Mouse (Mus musculus) heart, embryonic 15.5 days (tissue): ENCODE data around the gene Zfyve21. TPM values are rescaled to one million over a fixed set of nuclear protein-coding genes. Genes with fewer than 3 reads are reported as not detected.

Experiments used
- ATAC-seq: fragments of 200-750 bp; cut with Nextera tagmentation; replicated peaks from 2 replicates; pipeline ENCODE4 v1.8.0; 2017; ENCODE audit warnings: low read depth, moderate TSS enrichment; ENCODE audit not compliant: insufficient number of reproducible peaks, insufficient read depth, low FRiP score
- H3K27ac ChIP-seq: fragments of 300-500 bp; sonication (generic); 2 replicates; pipeline ENCODE4 v1.5.1; 2015; ENCODE audit warnings: mild to moderate bottlenecking, inconsistent platforms
- H3K27me3 ChIP-seq: fragments of 300-500 bp; sonication (generic); 2 replicates; pipeline ENCODE4 v1.6.1; 2015; ENCODE audit warnings: inconsistent platforms
- H3K36me3 ChIP-seq: fragments of 300-500 bp; sonication (generic); 2 replicates; pipeline ENCODE4 v1.6.1; 2015; ENCODE audit warnings: mild to moderate bottlenecking, inconsistent platforms
- H3K4me1 ChIP-seq: fragments of 300-500 bp; sonication (generic); replicated peaks from 2 replicates; pipeline ENCODE4 v1.6.1; 2015; ENCODE audit warnings: inconsistent platforms
- H3K4me2 ChIP-seq: fragments of 300-500 bp; sonication (generic); 2 replicates; pipeline ENCODE4 v1.6.1; 2015; ENCODE audit warnings: inconsistent platforms, mild to moderate bottlenecking, moderate library complexity
- H3K4me3 ChIP-seq: fragments of 300-500 bp; sonication (generic); 2 replicates; pipeline ENCODE4 v1.5.1; 2015; ENCODE audit warnings: mild to moderate bottlenecking, inconsistent platforms
- H3K9ac ChIP-seq: fragments of 300-500 bp; sonication (generic); 2 replicates; pipeline ENCODE4 v1.6.1; 2015; ENCODE audit warnings: mild to moderate bottlenecking, inconsistent platforms
- H3K9me3 ChIP-seq: fragments of 300-500 bp; sonication (generic); replicated peaks from 2 replicates; pipeline ENCODE4 v1.6.1; 2016; ENCODE audit warnings: inconsistent platforms
- WGBS: fragments of 180-500 bp; shearing (Covaris S2); methylation state at CpG from one replicate; pipeline ENCODE4 v1.1.7; 2015; ENCODE audit warnings: mixed read lengths; 5-methylcytosine and 5-hydroxymethylcytosine counted together
- polyA plus RNA-seq: library from polyadenylated mRNA; unstranded; fragments of >200 nt; fragmentation: Nextera tagmentation; extraction: Ambion mirVana; gene quantifications from 2 replicates; pipeline ENCODE4 v1.2.1, GENCODE M21; 2015

The Zfyve21 gene
- polyA plus RNA-seq, 1 experiment from 2014 or later, result 86.6 TPM

DNA sequence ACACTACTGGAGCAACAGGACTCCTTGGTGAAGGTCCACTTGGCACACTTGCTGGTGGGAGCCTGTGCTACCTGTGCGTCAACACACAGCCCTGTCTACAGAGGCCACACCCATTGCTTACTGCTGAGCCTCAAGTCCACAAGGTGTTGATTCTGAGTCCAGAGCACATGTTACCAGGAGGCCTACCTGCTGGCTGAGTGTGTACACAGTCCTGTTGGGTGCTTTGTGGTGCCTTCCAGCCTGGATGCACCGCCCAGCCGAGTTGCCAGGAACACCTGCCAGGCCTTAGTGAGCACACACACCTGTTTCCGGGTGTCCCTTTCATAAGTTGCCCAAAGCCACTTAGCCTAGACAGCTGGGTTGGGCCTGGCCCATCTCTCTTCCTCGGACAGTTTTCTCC, 10.4 kb upstream of the Zfyve21 start:
- WGBS, result 83% methylated on average over 5 of the region's 5 CpGs
- Histone ChIP-seq H3K4me3 (no peak overlapping the region), H3K27ac (no peak overlapping the region), H3K9ac (no peak overlapping the region), H3K9me3 (no peaks in the 10 kb centered on the region), H3K36me3 (peaks cover 82% of the 10 kb centered on the region), H3K4me1 (peaks cover 10% of the 10 kb centered on the region), H3K4me2 (no peak overlapping the region), H3K27me3 (no peaks in the 10 kb centered on the region)
- no peak for ATAC-seq

DNA sequence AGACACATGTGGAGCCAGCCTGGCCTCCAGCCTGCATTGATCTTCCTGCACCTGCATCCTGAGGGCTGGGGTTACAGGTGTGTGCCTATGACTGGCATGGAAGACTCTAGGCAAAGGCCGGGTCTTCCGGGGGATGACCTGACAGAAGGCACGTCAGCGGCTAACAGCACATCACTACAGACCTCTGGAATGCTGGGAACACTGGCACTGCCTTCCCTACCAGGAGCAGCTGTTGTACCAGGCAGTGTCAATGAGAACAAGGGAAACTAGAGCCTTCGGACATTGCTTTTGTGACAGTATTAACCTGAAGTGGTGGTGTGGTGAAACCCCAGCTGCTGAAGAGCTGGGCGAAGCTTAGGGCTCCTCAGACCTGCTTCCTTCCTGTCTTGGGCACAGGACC, 5.2 kb upstream of the Zfyve21 start:
- 90% methylated on average over 6 of the region's 6 CpGs for WGBS
- Histone ChIP-seq H3K36me3 (peaks cover 45% of the 10 kb centered on the region), H3K9ac (no peak overlapping the region), H3K4me1 (peaks cover 27% of the 10 kb centered on the region), H3K27me3 (no peaks in the 10 kb centered on the region), H3K4me2 (no peak overlapping the region), H3K4me3 (no peak overlapping the region), H3K9me3 (no peaks in the 10 kb centered on the region), H3K27ac (0 out of 2 replicates have a peak overlapping the region, but pooled peaks have one; percentile 34)
- no peak for ATAC-seq

DNA sequence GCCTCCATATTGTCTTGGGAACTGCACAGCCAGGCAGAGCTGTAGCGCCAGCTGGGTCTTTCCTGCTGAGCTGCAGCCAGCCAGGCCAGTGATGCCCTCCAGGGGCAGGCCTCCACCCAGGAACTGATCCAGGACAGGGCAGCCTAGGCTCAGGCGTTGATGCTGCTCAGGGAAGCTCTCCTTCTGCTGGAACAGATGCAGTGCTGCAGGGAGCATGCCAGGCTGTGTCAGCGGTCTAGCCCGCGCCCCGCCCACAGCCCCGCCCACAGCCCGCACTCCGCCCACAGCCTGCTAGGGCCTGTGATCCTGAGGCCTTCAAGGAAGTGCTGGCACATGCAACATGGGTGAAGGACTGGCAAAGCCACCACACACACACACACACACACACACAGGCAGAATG, 4.2 kb upstream of the Zfyve21 start:
- Histone ChIP-seq H3K4me2 (no peak overlapping the region), H3K27ac (peak overlapping the region; percentile 34), H3K9me3 (no peaks in the 10 kb centered on the region), H3K4me3 (no peak overlapping the region), H3K4me1 (peaks cover 27% of the 10 kb centered on the region), H3K9ac (peak overlapping the region; percentile 27; the same call in 1 of the 2 replicates), H3K36me3 (peaks cover 37% of the 10 kb centered on the region), H3K27me3 (no peaks in the 10 kb centered on the region)
- ATAC-seq, result peak; percentile 12; the same call in 1 of the 2 replicates
- WGBS, result 7% methylated on average over 8 of the region's 9 CpGs

DNA sequence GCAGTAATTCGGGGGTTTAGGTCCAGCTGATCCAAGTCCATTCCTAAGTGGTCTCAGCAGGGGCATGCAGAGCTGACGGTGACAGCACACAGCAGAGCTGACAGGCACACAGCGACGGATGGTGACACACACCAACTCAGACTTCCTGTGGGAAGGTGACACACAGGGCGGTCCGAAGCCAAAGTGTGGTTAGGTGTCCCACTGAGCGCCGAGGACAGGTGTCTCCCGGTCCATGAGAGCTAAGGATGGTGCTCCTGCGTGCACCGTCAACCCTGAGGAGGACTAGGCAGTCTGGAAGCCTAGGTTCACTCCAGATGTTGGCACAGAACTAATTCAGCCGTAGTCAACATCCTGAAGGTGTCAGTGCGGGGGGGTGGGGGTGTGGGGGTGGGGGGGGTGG, 1.9 kb upstream of the Zfyve21 start:
- Histone ChIP-seq H3K9me3 (no peaks in the 10 kb centered on the region), H3K36me3 (peaks cover 17% of the 10 kb centered on the region), H3K4me2 (no peak overlapping the region), H3K4me1 (peaks cover 50% of the 10 kb centered on the region), H3K9ac (no peak overlapping the region), H3K27ac (no peak overlapping the region), H3K27me3 (no peaks in the 10 kb centered on the region), H3K4me3 (no peak overlapping the region)
- 82% methylated on average over 13 of the region's 13 CpGs for WGBS
- no peak for ATAC-seq

- Histone ChIP-seq H3K27ac (no peak overlapping the region), H3K36me3 (peaks cover 13% of the 10 kb centered on the region), H3K4me2 (peak overlapping the region; percentile 91), H3K4me3 (peak overlapping the region; percentile 85), H3K4me1 (peaks cover 54% of the 10 kb centered on the region), H3K9ac (peak overlapping the region; percentile 77), H3K27me3 (no peaks in the 10 kb centered on the region), H3K9me3 (no peaks in the 10 kb centered on the region)
- WGBS, result 62% methylated on average over 12 of the region's 12 CpGs
- ATAC-seq, result no peak
Measured at GRCm38 (mm10) chr12:111812611-111813010, 1.4 kb upstream of the Zfyve21 start.

- H3K4me1 ChIP-seq, result peaks cover 55% of the 10 kb centered on the region
- H3K36me3 ChIP-seq, result peaks cover 6% of the 10 kb centered on the region
- H3K27me3 ChIP-seq, result no peaks in the 10 kb centered on the region
- WGBS, result 3% methylated on average over 27 of the region's 27 CpGs
- H3K9me3 ChIP-seq, result no peaks in the 10 kb centered on the region
- peak overlapping the region; percentile 91 for H3K4me2 ChIP-seq
- ATAC-seq, result no peak
- H3K9ac ChIP-seq, result peak overlapping the region; percentile 77
- 0 out of 2 replicates have a peak overlapping the region, but pooled peaks have one; percentile 36 for H3K27ac ChIP-seq
- H3K4me3 ChIP-seq, result peak overlapping the region; percentile 85
Measured at GRCm38 (mm10) chr12:111813111-111813765, 732 bp upstream of the Zfyve21 start.

DNA sequence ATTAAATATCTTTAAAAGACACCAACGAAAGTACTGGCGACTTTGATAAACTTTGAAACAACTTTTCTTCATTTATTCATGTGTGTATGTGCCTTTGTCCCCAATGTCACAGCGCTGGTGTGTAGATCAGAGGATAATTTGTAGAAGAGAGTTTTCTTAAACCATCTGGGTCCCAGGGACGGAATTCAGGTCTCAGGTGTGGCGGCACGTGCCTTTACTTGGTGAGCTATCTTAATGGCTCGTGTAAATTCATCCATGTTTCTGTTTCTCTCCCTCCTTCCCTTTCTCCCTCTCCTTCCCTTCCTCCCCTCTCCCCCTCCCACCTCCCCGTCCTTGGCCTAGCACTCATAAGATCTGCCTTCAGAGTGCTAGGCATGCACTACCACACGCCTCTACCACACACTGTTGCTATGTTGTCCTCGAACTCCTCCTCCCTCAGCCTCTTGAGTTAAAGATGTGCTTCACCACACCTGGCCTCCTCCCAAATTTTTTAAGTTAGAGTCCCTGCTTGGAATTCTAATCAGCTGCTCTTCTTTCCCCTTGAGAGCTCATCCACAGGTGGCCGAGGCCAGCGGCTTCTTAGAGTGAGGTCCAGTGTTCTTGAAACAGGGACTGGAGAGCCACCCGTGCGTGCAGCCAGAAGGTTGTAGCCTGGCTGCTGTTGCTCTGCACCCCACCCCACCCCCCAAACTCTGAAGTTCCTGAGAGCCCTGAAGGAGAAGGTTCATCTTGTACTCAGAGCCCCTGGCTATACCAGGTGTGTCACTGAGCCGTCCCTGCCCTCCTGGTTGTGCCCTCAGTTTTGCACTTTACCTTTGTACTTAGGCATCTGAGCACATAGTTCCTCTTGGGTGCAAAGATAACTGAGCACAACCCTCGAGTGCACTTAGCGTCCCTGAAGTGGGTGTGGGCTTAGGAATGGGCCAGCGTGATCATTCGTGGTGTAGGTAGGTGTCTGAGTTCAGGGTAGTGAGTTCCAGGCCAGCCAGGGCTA, 1.1 kb downstream of the Zfyve21 start:
- H3K27me3 ChIP-seq, result no peaks in the 10 kb centered on the region
- peak overlapping the region; percentile 85 for H3K4me3 ChIP-seq
- H3K4me1 ChIP-seq, result peaks cover 52% of the 10 kb centered on the region
- H3K9me3 ChIP-seq, result no peaks in the 10 kb centered on the region
- H3K36me3 ChIP-seq, result no peaks in the 10 kb centered on the region
- peak overlapping the region; percentile 91 for H3K4me2 ChIP-seq
- H3K27ac ChIP-seq, result peak overlapping the region; percentile 98
- WGBS, result 18% methylated on average over 19 of the region's 19 CpGs
- H3K9ac ChIP-seq, result peak overlapping the region; percentile 86
- ATAC-seq, result no peak

DNA sequence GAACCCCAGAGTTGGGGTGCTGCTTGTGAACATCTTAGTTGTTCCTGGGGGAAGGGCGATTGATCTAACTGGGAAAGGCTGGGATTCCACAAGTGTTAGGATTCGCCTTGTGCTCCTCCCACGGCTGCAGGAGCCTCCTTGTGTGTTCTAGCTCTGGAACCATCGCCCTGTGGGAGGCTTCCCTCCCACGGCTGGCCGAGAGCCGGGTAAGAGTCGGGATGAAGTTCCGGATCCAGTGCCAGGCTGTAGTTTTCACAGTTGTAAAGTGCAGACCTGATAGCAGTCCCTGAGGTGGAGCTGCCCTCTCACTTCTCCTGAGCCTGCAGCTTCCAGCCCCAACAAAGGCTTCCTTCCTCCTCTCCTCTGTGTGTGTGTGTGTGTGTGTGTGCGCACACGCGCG, 2.6 kb downstream of the Zfyve21 start:
- 50% methylated on average over 13 of the region's 13 CpGs for WGBS
- H3K27ac ChIP-seq, result peak overlapping the region; percentile 23; the same call in 1 of the 2 replicates
- H3K4me1 ChIP-seq, result peaks cover 52% of the 10 kb centered on the region
- H3K4me3 ChIP-seq, result peak overlapping the region; percentile 85; the same call in 1 of the 2 replicates
- ATAC-seq, result no peak
- peak overlapping the region; percentile 91 for H3K4me2 ChIP-seq
- no peaks in the 10 kb centered on the region for H3K27me3 ChIP-seq
- no peaks in the 10 kb centered on the region; the same call in 1 of the 2 replicates for H3K36me3 ChIP-seq
- no peak overlapping the region for H3K9ac ChIP-seq
- H3K9me3 ChIP-seq, result no peaks in the 10 kb centered on the region

GRCm38 (mm10) chr12:111816967-111817366, 3.0 kb downstream of the Zfyve21 start:
- Histone ChIP-seq H3K9ac (no peak overlapping the region), H3K27me3 (no peaks in the 10 kb centered on the region), H3K4me2 (peak overlapping the region; percentile 91; the same call in 1 of the 2 replicates), H3K27ac (peak overlapping the region; percentile 23; the same call in 1 of the 2 replicates), H3K36me3 (no peaks in the 10 kb centered on the region; the same call in 1 of the 2 replicates), H3K4me3 (peak overlapping the region; percentile 85; the same call in 1 of the 2 replicates), H3K4me1 (peaks cover 55% of the 10 kb centered on the region), H3K9me3 (no peaks in the 10 kb centered on the region)
- ATAC-seq, result no peak
- 57% methylated on average over 9 of the region's 9 CpGs for WGBS

DNA sequence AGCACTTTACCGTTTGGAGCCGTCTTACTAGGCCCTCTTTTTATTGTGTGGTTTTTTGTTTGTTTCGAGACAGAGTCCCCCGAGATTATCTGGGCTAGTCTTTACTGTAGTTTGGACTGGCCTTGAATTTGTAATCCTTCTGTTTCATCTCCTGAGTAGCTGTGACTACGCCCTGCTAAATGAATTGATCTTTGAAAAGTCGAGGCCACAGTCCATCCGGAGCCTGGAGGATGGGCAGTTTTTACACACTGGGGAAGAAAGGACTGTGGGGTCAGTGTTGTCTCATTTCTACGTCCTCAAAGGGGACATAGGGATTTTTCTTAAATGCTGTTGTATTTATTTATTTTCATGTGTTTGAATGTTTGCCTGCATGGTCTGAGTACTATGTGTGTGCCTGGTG, 4.0 kb downstream of the Zfyve21 start:
- no peaks in the 10 kb centered on the region for H3K27me3 ChIP-seq
- H3K36me3 ChIP-seq, result peaks cover 4% of the 10 kb centered on the region; the same call in 1 of the 2 replicates
- H3K27ac ChIP-seq, result no peak overlapping the region
- H3K9ac ChIP-seq, result no peak overlapping the region
- H3K4me3 ChIP-seq, result no peak overlapping the region
- no peak overlapping the region for H3K4me2 ChIP-seq
- no peaks in the 10 kb centered on the region for H3K9me3 ChIP-seq
- WGBS, result 90% methylated on average over 8 of the region's 8 CpGs
- ATAC-seq, result no peak
- H3K4me1 ChIP-seq, result peaks cover 48% of the 10 kb centered on the region

GRCm38 (mm10) chr12:111819936-111820335, 6.0 kb downstream of the Zfyve21 start:
- Histone ChIP-seq H3K9me3 (no peaks in the 10 kb centered on the region), H3K4me2 (no peak overlapping the region), H3K36me3 (peaks cover 23% of the 10 kb centered on the region), H3K27ac (no peak overlapping the region), H3K4me3 (no peak overlapping the region), H3K27me3 (no peaks in the 10 kb centered on the region), H3K4me1 (peaks cover 41% of the 10 kb centered on the region), H3K9ac (no peak overlapping the region)
- no peak for ATAC-seq
- 71% methylated on average over 8 of the region's 8 CpGs for WGBS
